Mouse (Mus musculus) lung, postnatal 25 days (tissue): ENCODE measurements around the gene Thtpa.

Experiments
- DNase-seq: peaks from one replicate; pipeline ENCODE4 v3.0.0; 2022; ENCODE audit warnings: low spot score

Gene Thtpa

DNA sequence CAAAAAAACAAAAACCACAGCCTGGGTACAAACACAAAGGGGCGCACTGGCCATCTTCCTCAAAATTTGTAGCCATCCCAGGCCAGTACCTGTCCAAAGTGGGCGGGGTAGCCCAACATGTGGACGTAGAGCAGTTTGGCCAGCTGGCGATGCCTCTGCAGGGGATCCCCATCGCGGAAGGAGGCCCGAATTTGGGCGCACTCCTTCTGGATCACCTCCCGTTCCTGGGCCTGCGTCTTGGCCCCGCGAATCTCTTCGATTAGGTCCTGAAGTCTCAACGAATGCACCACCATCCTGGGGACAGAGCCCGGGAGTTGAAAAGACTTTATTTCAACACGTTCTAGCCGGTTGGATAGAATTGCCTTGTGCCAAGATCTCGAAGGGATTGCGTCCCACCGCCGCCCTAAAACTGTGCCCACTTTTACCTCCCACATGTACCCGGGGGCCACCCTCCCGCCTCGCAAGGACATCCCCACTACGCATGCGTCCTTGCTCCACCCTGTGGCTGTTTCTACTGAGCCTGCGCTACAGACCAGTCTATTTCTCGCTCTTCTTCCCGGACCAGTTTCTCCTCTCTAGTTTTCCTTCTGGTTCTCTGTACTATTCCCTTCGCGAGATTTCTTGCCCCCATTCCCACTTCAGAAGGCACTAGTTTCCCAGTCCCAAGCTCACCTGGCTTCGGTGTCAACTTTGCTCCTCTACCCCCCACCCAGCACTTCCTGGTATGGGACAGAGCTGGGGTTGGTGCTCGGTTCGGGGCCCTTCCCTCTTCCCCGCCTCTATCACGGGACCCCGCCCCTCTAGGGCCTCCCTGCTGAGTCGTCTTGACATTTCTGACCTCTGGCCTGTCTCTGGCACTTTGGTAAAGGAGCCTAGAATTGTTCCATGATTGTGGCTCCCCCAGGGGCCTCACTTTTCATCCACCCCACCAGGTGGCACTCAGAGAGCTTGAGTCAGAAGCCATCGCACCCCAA is 11.5 kb downstream of the Thtpa start, which contains the start of gene Ap1g2:
TSS of gene Ap1g2 (minus strand) at position 758 of the 974 bp plus-strand sequence.
- peak; percentile 88 for DNase-seq

DNA sequence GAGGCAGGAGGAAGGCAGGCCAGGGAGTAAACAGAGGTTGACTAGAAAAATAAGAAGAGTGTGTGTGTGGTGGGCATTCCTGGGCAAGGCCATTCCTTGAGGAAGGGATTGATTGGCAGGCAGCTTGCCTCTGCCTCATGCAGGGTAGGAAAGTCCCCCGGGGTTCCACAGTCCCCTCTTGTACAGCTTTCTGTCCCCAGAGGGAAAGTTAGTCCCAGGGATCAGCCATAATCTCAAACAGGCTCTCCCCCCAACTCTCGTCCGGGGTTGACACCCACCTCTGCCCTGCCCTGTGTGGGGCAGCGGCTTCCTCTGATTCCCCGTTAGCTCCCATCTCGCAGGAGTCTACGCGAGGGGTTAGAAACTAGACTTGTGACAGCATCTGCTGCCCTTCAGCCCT is 12.4 kb downstream of the Thtpa start:
- no peak for DNase-seq

DNA sequence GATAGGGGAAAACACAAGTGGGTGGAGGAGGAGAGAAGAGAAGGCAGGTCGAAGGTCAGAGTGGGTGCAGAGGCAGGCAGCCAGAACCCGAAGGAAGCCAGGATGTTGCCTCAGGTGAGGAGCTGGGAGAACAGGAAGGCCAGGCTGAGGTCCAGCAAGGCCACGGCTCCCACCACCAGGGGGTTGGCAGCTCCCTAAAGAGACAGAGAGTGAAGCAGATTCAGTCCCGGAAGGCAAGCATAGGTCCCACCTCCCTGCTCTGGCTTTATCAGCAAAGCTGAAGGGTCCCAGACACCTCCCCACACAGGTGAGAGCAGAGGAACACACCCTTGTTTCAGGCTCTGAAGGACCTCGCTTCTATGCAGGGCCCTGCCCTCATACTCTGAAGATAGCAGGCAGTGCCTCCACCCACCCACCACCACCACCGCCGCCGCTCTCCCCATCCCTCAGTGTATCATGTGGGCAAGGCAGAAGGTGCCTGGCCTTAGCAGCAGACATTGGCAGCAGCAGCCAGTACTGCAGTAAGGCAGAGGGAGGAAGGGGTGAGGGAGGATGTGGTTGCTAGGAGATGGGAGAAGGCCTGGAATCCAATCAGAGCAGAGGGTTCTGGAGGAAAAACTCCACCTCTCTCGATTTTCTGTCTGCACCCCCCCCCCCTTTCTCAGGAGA is 13.8 kb downstream of the Thtpa start:
- no peak for DNase-seq

DNA sequence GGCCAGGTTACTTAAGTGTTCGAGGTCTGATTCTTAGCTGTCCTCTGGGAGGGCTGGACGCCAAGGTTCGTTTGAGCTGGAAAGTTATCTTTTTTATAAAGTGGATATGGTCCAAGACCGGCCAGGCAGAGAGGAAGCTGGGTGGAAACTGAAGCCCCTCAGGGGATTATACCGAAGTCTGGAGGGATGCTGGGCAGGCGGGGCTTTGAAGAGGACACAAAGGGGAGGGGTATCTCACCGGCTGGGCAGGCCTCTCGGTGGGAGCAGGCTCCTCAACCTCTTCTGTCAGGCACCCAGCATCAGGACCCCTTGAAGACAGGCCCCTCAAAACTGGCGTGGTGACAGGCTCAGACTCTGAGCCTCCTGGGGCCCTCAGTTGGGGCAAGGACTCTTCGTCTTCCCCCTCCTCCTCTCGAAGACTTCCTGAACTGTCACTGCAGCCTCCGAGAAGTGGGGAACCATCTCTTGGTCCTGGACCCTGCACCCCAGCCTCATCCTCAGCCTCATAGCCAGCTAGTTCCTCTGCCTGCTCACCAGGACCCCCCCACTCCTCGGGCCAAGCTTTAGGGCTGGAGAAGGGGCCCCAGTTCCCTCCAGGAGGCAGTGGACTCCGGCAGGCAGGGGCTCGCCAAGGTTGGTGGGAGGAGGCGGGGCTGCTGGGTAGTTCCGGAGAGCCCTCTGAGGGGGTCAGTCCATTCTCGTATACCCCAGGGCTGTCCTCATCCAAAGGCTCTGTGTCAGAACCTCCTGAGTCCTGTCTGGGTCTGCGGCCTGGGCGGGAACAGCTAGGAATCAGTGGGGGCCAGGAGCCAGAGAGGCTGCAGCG is 14.7 kb downstream of the Thtpa start:
- DNase-seq: no peak

DNA sequence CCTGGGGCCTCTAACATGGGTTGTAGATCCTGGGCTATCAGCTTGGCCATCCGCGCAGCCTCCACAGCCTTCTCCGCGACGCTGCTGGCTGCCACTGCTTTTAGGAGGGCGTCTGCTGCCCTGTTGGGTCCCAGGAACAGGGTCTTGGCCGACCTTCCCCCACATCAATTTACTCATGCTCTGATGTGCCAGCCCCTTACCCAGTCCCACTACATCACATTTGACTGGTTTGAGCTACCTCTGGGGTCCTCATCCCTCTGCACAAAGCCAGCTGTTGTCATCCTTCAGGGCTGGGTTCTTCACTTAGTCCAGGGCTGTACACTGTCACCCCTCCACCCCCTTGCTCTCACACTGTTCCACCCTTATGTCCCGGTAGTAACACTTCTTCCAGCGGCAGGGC is 15.5 kb downstream of the Thtpa start:
- DNase-seq: no peak

DNA sequence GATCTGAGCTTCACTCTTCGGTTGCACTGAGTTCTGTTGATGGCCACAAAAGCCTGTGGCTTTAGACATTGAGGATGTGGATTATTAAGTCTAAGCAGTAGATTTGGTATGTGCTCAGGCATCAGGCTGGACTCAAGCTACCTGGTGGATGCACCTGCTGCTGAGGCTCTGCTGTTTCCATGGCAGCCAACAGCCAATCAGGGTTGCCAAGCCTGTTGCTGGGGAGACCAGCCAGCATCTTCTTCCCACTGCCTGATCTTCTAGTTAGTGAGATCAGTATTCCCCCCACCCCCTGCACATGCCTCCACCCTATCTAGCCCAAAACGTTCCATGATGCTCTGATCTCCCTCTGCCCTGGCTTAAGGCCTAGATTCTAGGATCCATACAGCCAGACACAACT is 17.1 kb downstream of the Thtpa start:
- DNase-seq: no peak

DNA sequence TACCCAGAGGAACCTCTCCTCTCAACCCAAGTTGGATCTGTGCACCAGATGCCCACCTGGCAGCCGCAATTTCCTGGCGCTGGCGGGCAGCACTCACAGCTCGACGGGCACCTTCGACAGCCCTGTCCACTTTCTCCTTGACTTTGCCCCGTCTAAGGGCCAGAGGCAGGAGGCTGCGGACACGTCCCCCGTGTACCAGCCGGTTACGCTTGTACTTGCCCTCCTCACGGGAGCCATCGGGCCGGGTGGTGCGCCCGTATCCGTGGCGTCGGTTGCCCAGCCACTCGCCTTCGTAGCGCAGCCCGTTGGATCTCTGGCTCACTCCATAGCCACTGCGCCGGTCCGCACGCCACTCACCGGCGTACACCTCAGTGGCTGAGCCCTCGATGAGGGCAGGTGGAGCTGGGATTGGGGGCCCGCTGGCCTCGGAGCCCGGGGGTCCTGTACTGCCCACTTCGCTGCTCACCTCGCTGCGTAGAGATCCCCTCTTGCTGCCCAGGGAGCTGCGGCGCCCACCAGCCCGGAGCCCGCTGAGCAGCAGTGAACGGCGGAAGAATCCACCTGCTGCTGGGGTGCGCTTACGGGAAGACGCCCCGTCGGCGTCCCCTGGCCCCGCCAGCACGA is 18.9 kb downstream of the Thtpa start:
- no peak for DNase-seq

DNA sequence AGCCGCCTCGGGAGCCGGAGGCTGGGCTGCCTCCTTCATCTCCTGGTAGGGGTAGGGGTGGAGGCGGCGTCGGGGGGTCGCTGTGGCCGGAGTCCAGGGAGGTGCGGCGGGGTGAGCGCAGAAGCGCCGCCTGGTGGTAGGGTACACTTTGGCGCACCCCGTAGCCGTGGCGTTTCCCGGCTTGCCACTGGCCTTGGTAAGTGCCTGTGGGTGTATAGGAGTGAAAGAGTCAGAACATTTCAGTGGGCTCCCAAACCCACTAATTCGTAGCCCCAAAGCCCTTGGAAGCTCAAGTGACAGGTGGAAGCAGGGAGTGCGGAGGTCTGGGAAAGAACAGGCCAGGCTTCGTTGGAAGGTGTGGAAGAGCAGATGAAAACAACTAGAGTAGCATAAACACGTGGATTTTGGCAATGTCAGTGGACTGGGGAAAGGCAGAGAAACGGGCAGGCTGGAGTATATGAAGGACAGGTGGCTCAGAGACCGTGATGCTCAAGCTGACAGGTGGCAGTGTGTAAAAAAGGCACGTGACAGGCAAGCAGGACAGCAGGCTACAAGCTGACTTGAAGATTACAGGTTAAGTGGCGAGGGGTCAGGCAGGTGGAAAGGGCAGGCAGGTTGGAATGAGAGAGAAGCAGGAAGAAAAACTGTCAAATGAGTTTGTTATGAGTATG is 19.5 kb downstream of the Thtpa start:
- DNase-seq: no peak

DNA sequence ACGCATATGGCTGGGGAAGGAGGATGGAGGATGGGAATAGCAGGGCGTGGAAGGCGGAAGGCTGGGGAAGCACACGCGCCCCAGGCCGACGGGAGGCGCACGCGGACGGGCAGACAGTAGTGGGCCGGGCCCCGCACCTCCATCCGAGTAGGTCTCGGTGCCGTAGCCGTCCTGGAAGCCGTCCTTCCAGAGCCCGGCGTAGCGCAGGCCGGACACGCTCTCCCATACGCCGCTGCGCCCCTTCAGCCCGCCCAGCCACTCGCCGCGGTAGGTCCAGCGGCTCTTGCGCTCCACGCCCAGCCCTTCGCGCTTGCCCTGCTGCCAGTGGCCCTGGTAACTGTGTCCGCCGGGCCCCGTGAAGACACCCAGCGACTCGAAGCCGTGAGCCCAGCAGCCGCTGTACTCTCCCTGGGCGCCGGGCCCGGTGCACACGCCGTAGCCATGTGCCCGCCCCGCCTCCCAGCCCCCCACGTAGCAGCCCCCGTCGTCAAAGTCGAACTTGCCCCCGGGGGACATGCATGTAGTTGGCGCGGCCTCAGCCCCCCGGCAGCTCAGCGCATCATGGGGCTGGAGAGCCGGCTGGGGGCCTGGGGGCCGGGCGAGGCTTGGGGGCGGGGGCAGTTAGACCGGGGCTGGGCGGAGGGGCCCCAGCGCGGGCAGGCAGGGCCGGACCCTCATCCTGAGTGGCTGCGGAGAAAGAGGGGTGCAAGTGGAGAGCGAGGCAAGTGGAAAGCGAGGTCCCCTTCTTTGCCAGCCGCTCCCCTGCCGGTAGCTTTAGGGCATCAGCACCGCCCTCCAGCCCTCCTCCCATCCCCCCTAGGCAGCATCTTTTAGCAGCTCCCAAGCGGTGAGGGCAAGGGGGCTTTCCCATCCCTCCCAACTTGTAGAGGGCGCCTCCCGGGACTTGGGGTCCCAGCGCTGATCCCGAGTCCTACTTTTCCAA is 20.4 kb downstream of the Thtpa start:
- DNase-seq: peak; percentile 33

DNA sequence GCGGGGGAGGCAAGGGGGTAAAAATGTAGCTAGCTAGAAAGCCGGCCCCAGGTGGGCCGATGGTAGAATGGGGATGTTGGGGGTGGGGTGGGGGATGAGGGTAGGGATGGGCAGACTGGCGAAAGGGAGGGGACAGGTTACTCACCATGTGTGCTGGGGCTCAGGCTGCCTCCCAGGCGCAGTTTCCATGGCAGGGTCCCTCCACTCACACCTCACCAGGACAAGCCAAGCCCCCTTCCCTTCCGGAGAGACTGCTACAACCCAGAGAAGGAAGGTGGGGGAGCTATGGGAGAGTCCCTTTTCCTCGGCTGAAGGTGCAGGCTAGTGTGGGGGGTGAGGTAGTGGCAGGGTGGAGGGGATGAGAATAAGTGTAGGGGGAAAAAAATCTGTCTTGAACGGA is 21.3 kb downstream of the Thtpa start:
- no peak for DNase-seq

DNA sequence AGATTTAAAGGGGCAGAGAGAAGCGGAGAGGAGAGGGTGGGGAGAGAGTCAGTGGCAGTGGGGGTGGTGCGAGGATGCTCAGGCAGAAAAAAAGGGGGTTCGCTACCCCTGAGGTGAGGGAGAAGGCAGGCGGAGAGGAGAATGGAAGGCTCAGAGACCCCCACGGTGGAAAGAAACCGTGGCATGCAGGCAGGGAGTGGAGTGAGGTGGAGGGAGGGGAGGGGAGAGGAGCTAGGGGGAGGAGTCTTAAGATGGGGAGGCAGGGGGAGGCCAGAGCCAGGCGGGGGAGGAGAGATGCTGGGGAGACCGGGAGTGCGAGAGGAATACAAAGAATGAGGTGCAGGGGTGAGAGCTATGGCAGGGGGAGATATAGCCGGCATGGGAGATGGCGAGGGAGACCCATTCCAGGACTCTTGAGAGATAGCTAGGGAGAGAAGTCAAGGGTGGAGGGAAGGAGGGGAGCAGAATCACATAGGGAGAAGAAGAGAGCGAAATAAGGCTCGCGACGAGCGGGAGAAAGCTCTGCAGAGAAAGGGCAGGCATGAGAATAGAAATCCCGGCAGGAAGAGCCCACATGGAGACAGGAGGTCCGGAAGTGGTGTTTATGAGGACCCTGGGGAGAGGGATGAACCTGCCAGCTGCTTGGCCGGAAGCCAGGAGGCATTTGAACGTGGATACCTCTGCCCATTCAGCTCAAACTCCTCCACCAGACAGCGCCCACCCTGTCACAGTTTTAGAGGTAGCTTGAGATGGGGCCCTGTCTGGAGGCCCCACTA is 22.0 kb downstream of the Thtpa start, which contains the start of gene Jph4:
TSS of gene Jph4 (minus strand) at position 511 of the 776 bp plus-strand sequence.
- DNase-seq: no peak

DNA sequence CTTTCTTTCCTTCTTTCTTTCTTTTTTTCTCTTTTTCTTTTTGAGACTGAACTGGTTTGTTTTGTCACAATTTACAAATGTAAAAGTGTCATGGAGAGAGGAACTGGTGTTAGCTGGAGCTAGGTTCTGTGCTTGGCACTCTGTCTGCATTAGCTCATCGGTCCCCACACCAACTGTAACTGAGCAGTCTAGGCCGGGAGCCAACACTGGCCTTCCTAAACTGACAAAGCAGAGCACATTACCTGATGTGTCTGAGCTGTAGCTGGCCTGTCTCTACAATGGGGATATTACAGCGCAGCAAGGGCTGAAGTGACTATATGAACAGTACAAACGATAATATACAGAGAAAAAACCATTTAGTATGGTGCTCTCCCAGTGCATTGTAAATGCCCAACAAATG is 24.3 kb downstream of the Thtpa start:
- no peak for DNase-seq

DNA sequence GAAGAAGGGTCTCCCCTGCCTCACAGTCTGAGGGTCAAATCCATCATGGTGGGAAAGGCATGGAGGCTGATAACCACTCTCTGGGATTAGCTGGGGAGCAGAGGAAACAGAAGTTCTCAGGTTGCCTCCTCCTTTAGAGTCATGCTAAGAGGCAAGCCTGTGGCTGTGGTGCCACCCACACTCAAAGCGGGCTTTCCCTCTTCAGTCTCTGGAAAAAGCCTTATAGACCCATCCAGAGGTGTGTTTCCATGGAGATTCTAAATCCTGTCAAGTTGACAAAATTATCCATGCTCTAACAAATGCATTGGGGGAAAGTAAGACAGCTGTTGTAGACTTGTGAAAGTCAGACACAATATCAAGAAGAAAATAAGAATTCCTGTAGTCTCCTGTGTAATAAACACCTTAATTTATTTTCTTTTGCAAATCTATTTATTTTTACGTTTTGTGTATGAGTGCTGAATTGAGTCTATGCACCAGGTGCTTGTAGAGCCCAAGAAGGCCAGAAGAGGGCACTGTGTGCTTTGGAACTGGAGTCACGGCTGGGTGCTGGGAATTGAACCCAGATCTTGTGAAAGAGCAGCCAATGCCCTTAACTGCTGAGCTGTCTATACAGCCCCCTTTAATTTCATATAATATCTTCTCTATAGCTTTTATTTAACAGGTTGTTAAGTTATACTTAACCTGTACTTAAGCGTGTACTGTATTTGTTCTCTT is 25.0 kb downstream of the Thtpa start:
- DNase-seq: no peak

DNA sequence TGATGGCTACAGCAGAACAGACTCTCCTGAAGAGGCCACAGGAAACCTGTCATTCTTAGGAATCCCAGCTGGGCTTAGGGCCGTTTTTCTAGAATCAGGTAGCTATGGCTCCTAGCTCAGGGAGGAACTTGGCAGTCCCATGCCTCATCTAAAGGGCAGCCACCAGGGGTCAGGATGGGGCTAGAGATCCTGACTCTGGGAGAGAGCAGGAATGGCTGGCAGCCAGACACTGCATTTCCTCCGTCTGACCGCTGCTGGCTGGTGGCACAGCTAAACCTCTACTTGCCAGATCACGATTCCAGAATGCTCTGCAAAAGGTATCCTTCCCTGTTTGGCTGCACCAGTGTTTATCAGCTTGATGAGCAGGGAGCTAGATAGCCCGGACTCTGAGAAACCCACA is 27.4 kb downstream of the Thtpa start:
- DNase-seq: peak; percentile 76

DNA sequence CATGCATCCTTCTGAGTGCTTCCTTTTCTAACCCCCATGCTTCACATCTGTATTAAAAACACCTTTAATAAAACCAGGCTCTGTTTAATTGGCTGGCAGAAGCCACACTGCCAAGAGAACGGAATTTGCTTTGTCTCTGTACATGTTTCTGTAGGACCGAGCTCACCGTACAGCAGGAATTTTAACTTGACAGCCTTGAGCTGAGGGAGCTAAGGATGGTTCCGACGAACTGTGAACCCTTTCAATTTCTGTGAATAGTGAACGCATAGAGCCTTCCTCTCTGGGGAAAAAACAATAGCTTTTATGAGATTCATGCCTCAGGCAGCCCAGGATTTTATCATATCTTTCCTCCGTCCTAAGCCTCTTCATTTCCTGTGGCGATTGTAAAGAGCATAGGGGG is 27.8 kb downstream of the Thtpa start:
- DNase-seq: no peak

DNA sequence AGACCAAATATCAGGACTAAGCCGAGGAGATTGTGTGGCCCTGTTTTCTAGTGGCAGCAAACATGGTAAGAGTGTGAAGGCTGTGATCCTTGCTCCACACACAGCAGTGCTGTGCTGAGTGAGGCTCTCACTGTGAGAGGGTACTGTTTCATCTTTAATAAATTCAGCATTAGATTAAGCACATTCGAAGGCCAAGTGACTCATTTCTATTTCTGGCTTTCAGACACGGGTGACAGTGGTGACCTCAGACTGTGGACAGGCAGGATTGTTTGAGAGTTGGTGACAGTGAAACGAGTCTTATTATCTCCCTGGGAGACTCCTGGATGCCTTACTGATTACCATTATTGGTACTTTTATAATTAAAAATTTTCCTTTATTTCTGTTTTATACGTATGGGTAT is 31.1 kb downstream of the Thtpa start:
- no peak for DNase-seq

DNA sequence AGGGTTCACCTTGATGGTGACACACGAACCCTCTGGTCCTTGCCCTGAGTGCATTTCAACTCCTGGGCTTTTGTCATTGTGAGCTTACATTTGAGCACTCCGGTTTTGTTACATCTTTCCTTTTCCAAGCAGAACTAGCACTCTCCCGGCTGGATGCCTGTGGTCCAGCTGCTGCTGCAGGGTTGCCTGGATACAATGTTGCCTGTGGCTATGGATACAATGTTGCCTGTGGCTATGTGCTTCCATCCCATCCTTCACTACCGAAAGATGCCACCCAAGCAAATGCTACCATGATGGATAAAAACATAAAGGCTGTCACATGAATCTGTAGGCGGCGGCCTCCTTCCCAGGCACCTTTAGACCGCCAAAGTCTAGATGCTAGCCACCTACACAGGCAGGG is 31.9 kb downstream of the Thtpa start:
- DNase-seq: no peak

DNA sequence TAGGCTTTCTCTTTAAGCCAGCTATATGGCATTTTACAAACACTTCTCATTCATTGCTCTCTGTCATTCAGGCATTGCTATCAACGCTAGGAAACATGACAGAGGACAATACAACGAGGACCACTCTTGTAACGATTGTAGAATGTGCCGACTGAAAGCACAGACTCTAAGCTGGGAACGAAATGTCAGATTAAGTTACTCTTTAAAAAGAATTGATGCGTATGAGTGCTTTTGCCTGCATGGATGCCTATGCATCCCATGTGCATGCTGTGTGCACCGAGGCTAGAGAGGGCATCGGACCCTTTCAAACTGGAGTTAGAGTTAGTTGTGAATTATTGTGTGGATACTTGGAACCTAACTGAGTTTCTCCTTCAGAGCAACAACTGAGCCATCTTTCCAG is 41.1 kb downstream of the Thtpa start:
- no peak for DNase-seq

DNA sequence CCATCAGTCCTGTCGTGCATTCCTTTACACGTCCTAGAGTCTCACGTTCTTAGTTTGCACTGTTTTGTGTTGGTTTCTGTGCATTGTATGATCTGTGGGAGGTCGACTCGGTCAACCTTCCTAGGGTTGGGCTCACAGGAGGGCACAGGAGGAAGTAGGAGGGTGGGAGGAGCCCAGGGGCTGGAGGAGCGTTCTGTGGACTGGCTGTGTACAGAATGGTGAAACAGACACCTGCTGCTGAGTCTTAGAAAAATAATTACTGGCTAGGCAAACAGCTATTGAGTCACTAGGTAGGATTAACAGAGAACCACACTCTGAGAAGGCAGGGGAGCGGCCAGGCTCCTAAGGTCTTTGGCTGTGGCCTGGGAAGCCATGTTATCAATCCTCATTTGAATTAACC is 44.7 kb downstream of the Thtpa start:
- DNase-seq: no peak
